Mouse (Mus musculus): ENCODE results near the gene Cdca4.
A peak's percentile ranks its signal among the peaks of the same experiment; 100 is the strongest.
"Not testable (repeated sequence)": the region's sequence is repeated elsewhere in the genome, so short reads cannot be mapped to it uniquely, and the experiment has no call there.

Gene Cdca4

GRCm38 (mm10) chr12:112857021-112857925 is 28.1 kb upstream of the Cdca4 start:
- DNase-seq (ENCODE audit: low read depth, low spot score), result no peak

GRCm38 (mm10) chr12:112856338-112856737 is 27.1 kb upstream of the Cdca4 start:
- DNase-seq (ENCODE audit: low read depth, low spot score), result no peak

- peak; percentile 36 for DNase-seq (ENCODE audit: low read depth, low spot score)
These were observed 25.5 kb upstream of the Cdca4 start for GRCm38 (mm10) chr12:112854610-112855333.

- DNase-seq (ENCODE audit: low read depth, low spot score), result peak; percentile 59
These were observed 24.0 kb upstream of the Cdca4 start for GRCm38 (mm10) chr12:112853050-112853729.

GRCm38 (mm10) chr12:112851116-112851515 is 21.9 kb upstream of the Cdca4 start:
- no peak for DNase-seq (ENCODE audit: low read depth, low spot score)

GRCm38 (mm10) chr12:112850344-112850743 is 21.1 kb upstream of the Cdca4 start:
- no peak for DNase-seq (ENCODE audit: low read depth, low spot score)

GRCm38 (mm10) chr12:112849235-112850022 is 20.2 kb upstream of the Cdca4 start:
- no peak for DNase-seq (ENCODE audit: low read depth, low spot score)

- DNase-seq (ENCODE audit: low read depth, low spot score), result no peak
These were observed 18.7 kb upstream of the Cdca4 start for GRCm38 (mm10) chr12:112847880-112848279.

- DNase-seq (ENCODE audit: low read depth, low spot score), result peak; percentile 89
These were observed 14.6 kb upstream of the Cdca4 start for GRCm38 (mm10) chr12:112843803-112844202.

GRCm38 (mm10) chr12:112842128-112842527 is 12.9 kb upstream of the Cdca4 start:
- not testable (repeated sequence) for DNase-seq (ENCODE audit: low read depth, low spot score)

GRCm38 (mm10) chr12:112841338-112841892 is 12.2 kb upstream of the Cdca4 start:
- not testable (repeated sequence) for DNase-seq (ENCODE audit: low read depth, low spot score)

- DNase-seq (ENCODE audit: low read depth, low spot score), result no peak
These were observed 11.2 kb upstream of the Cdca4 start for GRCm38 (mm10) chr12:112840209-112841086.

- peak; percentile 40 for DNase-seq (ENCODE audit: low read depth, low spot score)
These were observed 5.8 kb upstream of the Cdca4 start for GRCm38 (mm10) chr12:112835046-112835445.

GRCm38 (mm10) chr12:112833527-112833926 is 4.3 kb upstream of the Cdca4 start:
- no peak for DNase-seq (ENCODE audit: low read depth, low spot score)

GRCm38 (mm10) chr12:112832411-112832810 is 3.2 kb upstream of the Cdca4 start:
- DNase-seq (ENCODE audit: low read depth, low spot score), result no peak

- no peak for DNase-seq (ENCODE audit: low read depth, low spot score)
These were observed 1.3 kb upstream of the Cdca4 start for GRCm38 (mm10) chr12:112830570-112830969.

- no peak for DNase-seq (ENCODE audit: low read depth, low spot score)
These were observed 918 bp upstream of the Cdca4 start for GRCm38 (mm10) chr12:112830141-112830540.

- peak; percentile 82 for DNase-seq (ENCODE audit: low read depth, low spot score)
These were observed 551 bp downstream of the Cdca4 start for GRCm38 (mm10) chr12:112828501-112829243.

- DNase-seq (ENCODE audit: low read depth, low spot score), result peak; percentile 55
These were observed 3.3 kb downstream of the Cdca4 start for GRCm38 (mm10) chr12:112825901-112826300.
